In the genomic region with DNA sequence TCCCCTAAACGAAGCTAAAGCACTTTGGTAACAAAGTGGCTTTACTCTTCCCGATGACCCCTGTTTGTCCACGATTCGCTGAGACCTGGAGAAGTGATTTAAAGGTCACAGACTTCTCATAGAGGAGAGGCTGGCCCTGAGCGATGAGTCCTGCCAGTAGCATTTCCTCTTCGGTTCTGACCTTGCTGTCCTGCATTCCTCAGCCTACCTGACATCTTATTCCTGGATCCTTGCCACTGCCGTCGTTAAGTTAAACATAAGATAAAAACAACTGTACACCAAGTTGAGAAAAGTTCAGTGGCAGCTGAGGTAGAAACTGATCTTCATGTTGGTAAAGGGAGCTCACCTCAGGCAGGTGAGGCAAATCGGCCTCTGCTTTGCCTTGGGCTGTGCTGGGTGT, we compare ENCODE assay signal across 23 mouse cellular contexts. TPM values are rescaled to one million over a fixed set of nuclear protein-coding genes. Genes with fewer than 3 reads are reported as not detected.
"Had no signal": no experiment of that assay in that cellular context is flagged by ENCODE, and none has a peak within 500 bp of the region (broad histone marks: within the 10 kb centered on the region; RNA-seq: fewer than 3 reads in every experiment).

No protein-coding gene starts in this region.

- H3K9me3 ChIP-seq: kidney, embryonic 15.5 days; limb, embryonic 13.5 days; midbrain, embryonic 12.5 days; neural tube, embryonic 13.5 days had no signal

- DNase-seq: kidney, adult 18-20 months; kidney, postnatal 14 days; left cerebral cortex, postnatal 4 days; lung, embryonic 14.5 days; retina, postnatal 1 day; right cerebral cortex, postnatal 4 days; spleen, adult 18-20 months; thymus, adult 2 months; thymus, postnatal 25 days had no signal

- ATAC-seq: midbrain, embryonic 16.5 days had no signal

- H3K27ac ChIP-seq: kidney, embryonic 15.5 days; limb, embryonic 13.5 days; liver, embryonic 14.5 days; midbrain, embryonic 12.5 days; neural tube, embryonic 13.5 days had no signal

- H3K9ac ChIP-seq: kidney, embryonic 15.5 days; limb, embryonic 13.5 days; liver, embryonic 14.5 days; lung, embryonic 14.5 days; midbrain, embryonic 12.5 days; neural tube, embryonic 13.5 days had no signal

- H3K36me3 ChIP-seq: kidney, embryonic 15.5 days; limb, embryonic 13.5 days; midbrain, embryonic 12.5 days; neural tube, embryonic 13.5 days had no signal

- H3K27me3 ChIP-seq: kidney, embryonic 15.5 days; limb, embryonic 13.5 days; midbrain, embryonic 12.5 days; neural tube, embryonic 13.5 days had no signal

- H3K4me3 ChIP-seq: kidney, embryonic 15.5 days; limb, embryonic 13.5 days; midbrain, embryonic 12.5 days; neural tube, embryonic 13.5 days had no signal

- H3K4me2 ChIP-seq: kidney, embryonic 15.5 days; limb, embryonic 13.5 days; lung, embryonic 14.5 days; midbrain, embryonic 12.5 days; neural tube, embryonic 13.5 days had no signal

RNA-seq across cellular contexts. Expression of a gene that starts 30.0 kb away (rescaled TPM):
- total RNA-seq: liver, adult 2 months had no signal
- polyA plus RNA-seq: liver, embryonic 14.5 days; lung, embryonic 14.5 days; stomach, embryonic 14.5 days had no signal

RNA-seq across cellular contexts. Expression of a gene that starts 44.5 kb away (rescaled TPM):
- total RNA-seq: layer of hippocampus, adult 8-10 months; layer of hippocampus, postnatal 14 days; left cerebral cortex, adult 18-20 months; left cerebral cortex, postnatal 10 days; left cerebral cortex, postnatal 4 days; liver, adult 2 months; megakaryocyte-erythroid progenitor cell, adult 5-6 weeks had no signal
- polyA plus RNA-seq: large intestine, adult 2 months; limb, embryonic 13.5 days; liver, adult 2 months; liver, embryonic 14.5 days; lung, embryonic 14.5 days; midbrain, embryonic 12.5 days; midbrain, embryonic 16.5 days; neural tube, embryonic 13.5 days; thymus, adult 2 months had no signal
